Mouse (Mus musculus) stomach, postnatal 0 days (tissue): ENCODE measurements around the gene Rfx7. TPM values are rescaled to one million over a fixed set of nuclear protein-coding genes. Genes with fewer than 3 reads are reported as not detected.
A peak's percentile ranks its signal among the peaks of the same experiment; 100 is the strongest.

ENCODE experiments used
- ATAC-seq: fragments of 200-750 bp; cut with Nextera tagmentation; 2 replicates; pipeline ENCODE4 v1.8.0; 2017; ENCODE audit not compliant: low FRiP score, low TSS enrichment
- DNase-seq: peaks from one replicate; pipeline ENCODE4 v3.0.0-alpha.2; 2016; ENCODE audit warnings: low spot score
- H3K27ac ChIP-seq: fragments of 300-500 bp; sonication (generic); replicated peaks from 2 replicates; pipeline ENCODE4 v1.5.1; 2014; ENCODE audit warnings: mild to moderate bottlenecking, control low read depth
- H3K27me3 ChIP-seq: fragments of 300-500 bp; sonication (generic); 2 replicates; pipeline ENCODE4 v1.6.1; 2014; ENCODE audit warnings: low read length; ENCODE audit not compliant: control insufficient read depth, insufficient read depth
- H3K36me3 ChIP-seq: fragments of 300-500 bp; sonication (generic); 2 replicates; pipeline ENCODE4 v1.6.1; 2014; ENCODE audit warnings: low read length, mixed read lengths; ENCODE audit not compliant: control insufficient read depth, insufficient read depth
- H3K4me1 ChIP-seq: fragments of 300-500 bp; sonication (generic); replicated peaks from 2 replicates; pipeline ENCODE4 v1.6.1; 2014; ENCODE audit warnings: antibody characterized with exemption; ENCODE audit not compliant: control insufficient read depth, insufficient read depth
- H3K4me2 ChIP-seq: fragments of 300-500 bp; sonication (generic); replicated peaks from 2 replicates; pipeline ENCODE4 v1.6.1; 2014; ENCODE audit warnings: low read depth, mild to moderate bottlenecking, control low read depth, moderate library complexity
- H3K4me3 ChIP-seq: fragments of 300-500 bp; sonication (generic); 2 replicates; pipeline ENCODE4 v1.5.1; 2014; ENCODE audit warnings: low read depth, low read length, control low read depth
- H3K9ac ChIP-seq: fragments of 300-500 bp; sonication (generic); 2 replicates; pipeline ENCODE4 v1.6.1; 2014; ENCODE audit warnings: mild to moderate bottlenecking, low read length, control low read depth, mixed read lengths
- H3K9me3 ChIP-seq: fragments of 300-500 bp; sonication (generic); 2 replicates; pipeline ENCODE4 v1.6.1; 2016; ENCODE audit warnings: low read length; ENCODE audit not compliant: control insufficient read depth
- CTCF ChIP-seq: IDR thresholded peaks from 2 replicates; pipeline ENCODE4 v1.5.1; 2016; ENCODE audit warnings: antibody characterized with exemption, low read depth, mild to moderate bottlenecking, moderate library complexity
- EP300 ChIP-seq: optimal IDR thresholded peaks from 2 replicates; pipeline ENCODE3; 2016; ENCODE audit warnings: antibody characterized with exemption
- WGBS: fragments of 180-500 bp; shearing (Covaris S2); extraction: QIAGEN DNeasy Blood & Tissue Kit; methylation state at CpG from one replicate; pipeline ENCODE4 v1.1.7; 2014; 5-methylcytosine and 5-hydroxymethylcytosine counted together
- polyA plus RNA-seq: library from polyadenylated mRNA; unstranded; fragments of >200 nt; fragmentation: Nextera tagmentation; extraction: Ambion mirVana; gene quantifications from 2 replicates; pipeline ENCODE4 v1.2.1, GENCODE M21; 2015

The Rfx7 gene
- polyA plus RNA-seq, 1 experiment from 2014 or later = 4.5 TPM

GRCm38 (mm10) chr9:72654593-72655242 is 122.7 kb downstream of the Rfx7 start:
- peak; percentile 83 for DNase-seq
- Histone ChIP-seq H3K36me3 (no peaks in the 10 kb centered on the region), H3K27ac (no peak overlapping the region), H3K9me3 (no peaks in the 10 kb centered on the region), H3K4me1 (0 out of 2 replicates have a peak, but pooled peaks cover 2% of the 10 kb centered on the region), H3K4me3 (no peak overlapping the region), H3K9ac (no peak overlapping the region), H3K4me2 (no peak overlapping the region), H3K27me3 (no peaks in the 10 kb centered on the region)
- TF ChIP-seq EP300 (no peak), CTCF (peak; percentile 77)
- WGBS = 61% methylated on average over 6 of the region's 6 CpGs
- ATAC-seq = peak; percentile 68

DNA sequence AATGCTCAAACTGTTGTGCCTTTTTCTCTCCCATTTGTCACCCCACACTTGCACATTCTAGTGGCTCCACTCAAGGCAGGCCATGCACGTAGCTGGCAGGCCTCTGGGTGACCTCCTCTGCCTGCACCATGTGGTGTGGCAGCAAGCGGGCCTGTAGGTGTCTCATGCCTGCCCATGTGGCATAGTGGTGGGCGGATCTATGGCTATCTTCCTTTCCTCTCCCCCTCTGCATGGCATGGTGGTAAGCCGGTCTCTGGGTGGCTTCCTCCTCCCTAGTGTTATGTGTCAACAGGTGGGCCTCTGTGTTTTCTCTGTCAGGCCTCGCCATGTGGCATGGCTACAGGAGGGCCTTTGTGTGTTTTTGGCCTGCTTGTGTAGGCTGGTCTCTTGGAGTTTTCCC is 123.6 kb downstream of the Rfx7 start:
- no peaks in the 10 kb centered on the region for H3K27me3 ChIP-seq
- H3K27ac ChIP-seq = no peak overlapping the region
- no peaks in the 10 kb centered on the region for H3K9me3 ChIP-seq

DNA sequence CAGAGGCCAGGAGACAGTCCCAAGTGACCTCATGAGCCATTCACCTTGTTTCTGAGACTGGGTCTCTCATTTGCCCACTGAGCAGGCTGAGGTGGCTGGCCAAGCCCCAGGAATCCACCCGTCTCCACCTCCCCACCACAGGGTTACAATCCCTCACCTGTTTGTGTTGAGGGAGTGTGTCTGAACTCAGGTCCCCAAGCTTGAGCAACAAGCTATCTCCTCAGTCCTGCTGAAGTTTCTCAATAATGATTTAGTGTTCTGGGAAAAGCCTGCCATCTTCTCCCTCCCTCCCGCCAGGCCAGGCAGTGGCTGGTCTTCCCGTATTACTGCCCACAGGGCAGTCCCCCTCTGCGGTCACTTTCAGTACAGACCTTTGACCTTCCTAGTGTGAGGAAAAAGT is 124.5 kb downstream of the Rfx7 start:
- no peak for TF ChIP-seq CTCF
- no peaks in the 10 kb centered on the region for H3K27me3 ChIP-seq
- WGBS = 61% methylated on average over 4 of the region's 4 CpGs
- H3K4me1 ChIP-seq = 0 out of 2 replicates have a peak, but pooled peaks cover 2% of the 10 kb centered on the region
- DNase-seq (no peak), ATAC-seq (no peak)
- no peaks in the 10 kb centered on the region for H3K9me3 ChIP-seq
- H3K4me2 ChIP-seq = no peak overlapping the region
- H3K4me3 ChIP-seq = no peak overlapping the region
- H3K9ac ChIP-seq = no peak overlapping the region
- H3K27ac ChIP-seq = no peak overlapping the region
- H3K36me3 ChIP-seq = no peaks in the 10 kb centered on the region

More for the DNA sequence above, 123.6 kb downstream of the Rfx7 start:
- 75% methylated on average over 5 of the region's 5 CpGs for WGBS
- TF ChIP-seq EP300 (no peak), CTCF (no peak)
- no peaks in the 10 kb centered on the region for H3K36me3 ChIP-seq
- no peak overlapping the region for H3K9ac ChIP-seq
- ATAC-seq (no peak), DNase-seq (no peak)
- H3K4me3 ChIP-seq = no peak overlapping the region
- 0 out of 2 replicates have a peak, but pooled peaks cover 2% of the 10 kb centered on the region for H3K4me1 ChIP-seq
- no peak overlapping the region for H3K4me2 ChIP-seq

DNA sequence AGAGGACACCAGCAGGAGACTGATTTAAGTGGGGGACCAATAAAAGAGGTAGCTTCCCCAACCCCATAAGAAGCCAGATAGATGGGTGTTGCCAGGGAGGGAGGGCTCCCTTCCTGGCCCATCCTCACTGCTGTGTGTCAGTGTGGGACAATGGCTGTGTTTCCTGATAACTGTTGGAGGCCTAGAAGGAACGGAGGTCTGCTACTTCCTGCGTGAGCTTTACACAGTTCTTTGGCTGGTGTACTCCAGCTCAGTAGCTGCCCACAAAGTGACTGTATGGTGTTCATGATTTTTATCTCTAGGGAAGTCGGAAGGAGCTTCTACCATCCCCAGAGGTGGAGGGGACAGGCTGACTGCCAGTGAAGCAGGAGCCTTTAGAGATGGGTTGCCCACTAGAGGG is 124.9 kb downstream of the Rfx7 start:
- H3K36me3 ChIP-seq = no peaks in the 10 kb centered on the region
- TF ChIP-seq EP300 (no peak), CTCF (no peak)
- 70% methylated on average over 3 of the region's 3 CpGs for WGBS
- H3K4me1 ChIP-seq = 0 out of 2 replicates have a peak, but pooled peaks cover 2% of the 10 kb centered on the region
- no peak overlapping the region for H3K4me3 ChIP-seq
- no peak overlapping the region for H3K4me2 ChIP-seq
- H3K9me3 ChIP-seq = no peaks in the 10 kb centered on the region
- H3K27ac ChIP-seq = no peak overlapping the region
- no peaks in the 10 kb centered on the region for H3K27me3 ChIP-seq
- DNase-seq (no peak), ATAC-seq (no peak)
- H3K9ac ChIP-seq = no peak overlapping the region

GRCm38 (mm10) chr9:72657694-72658093 is 125.7 kb downstream of the Rfx7 start:
- 0 out of 2 replicates have a peak, but pooled peaks cover 2% of the 10 kb centered on the region for H3K4me1 ChIP-seq
- no peak overlapping the region for H3K9ac ChIP-seq
- no peak overlapping the region for H3K4me2 ChIP-seq
- no peak for DNase-seq
- 74% methylated on average over 1 of the region's 1 CpGs for WGBS
- no peak overlapping the region for H3K4me3 ChIP-seq
- H3K27ac ChIP-seq = no peak overlapping the region
- TF ChIP-seq EP300 (no peak), CTCF (no peak)
- no peaks in the 10 kb centered on the region for H3K27me3 ChIP-seq
- H3K36me3 ChIP-seq = no peaks in the 10 kb centered on the region
- no peaks in the 10 kb centered on the region for H3K9me3 ChIP-seq
- no peak for ATAC-seq

GRCm38 (mm10) chr9:72660139-72660538 is 128.1 kb downstream of the Rfx7 start:
- no peak for ATAC-seq
- Histone ChIP-seq H3K36me3 (peaks cover 2% of the 10 kb centered on the region), H3K27me3 (no peaks in the 10 kb centered on the region), H3K4me2 (no peak overlapping the region), H3K9ac (no peak overlapping the region), H3K27ac (no peak overlapping the region), H3K4me3 (no peak overlapping the region), H3K9me3 (no peaks in the 10 kb centered on the region), H3K4me1 (0 out of 2 replicates have a peak, but pooled peaks cover 4% of the 10 kb centered on the region)
- no peak for TF ChIP-seq EP300
- TF ChIP-seq CTCF = no peak
- 75% methylated on average over 4 of the region's 4 CpGs for WGBS
- DNase-seq = no peak
